Mouse (Mus musculus): ENCODE measurements at regions not wholly inside any gene's neighbourhood (a gene's known extent, or its start where the extent isn't known, plus 50 kb on each side); places are given as distances from the start of the nearest gene placed in this dataset.

- DNase-seq: no peak
Observed at GRCm38 (mm10) chr2:61221157-61221556, 258.2 kb upstream of the Rbms1 start.

- DNase-seq: no peak
Observed at GRCm38 (mm10) chr2:61213951-61214350, 251.0 kb upstream of the Rbms1 start.

GRCm38 (mm10) chr2:61201387-61201786 is 238.4 kb upstream of the Rbms1 start:
- no peak for DNase-seq

- no peak for DNase-seq
Observed at GRCm38 (mm10) chr2:61193976-61194375, 231.0 kb upstream of the Rbms1 start.

GRCm38 (mm10) chr2:61182424-61182979 is 219.5 kb upstream of the Rbms1 start:
- DNase-seq: no peak

- no peak for DNase-seq
Observed at GRCm38 (mm10) chr2:61177801-61178200, 214.8 kb upstream of the Rbms1 start.

- no peak for DNase-seq
Observed at GRCm38 (mm10) chr2:61176807-61177206, 213.8 kb upstream of the Rbms1 start.

- DNase-seq: no peak
Observed at GRCm38 (mm10) chr2:61173581-61173980, 210.6 kb upstream of the Rbms1 start.

- DNase-seq: no peak
Observed at GRCm38 (mm10) chr2:61161336-61161735, 198.3 kb upstream of the Rbms1 start.

- DNase-seq: no peak
Observed at GRCm38 (mm10) chr2:61159761-61160160, 196.8 kb upstream of the Rbms1 start.

- peak; percentile 4 for DNase-seq
Observed at GRCm38 (mm10) chr2:61138998-61139631, 176.1 kb upstream of the Rbms1 start.

GRCm38 (mm10) chr2:61138625-61138997 is 175.6 kb upstream of the Rbms1 start:
- DNase-seq: no peak

- no peak for DNase-seq
Observed at GRCm38 (mm10) chr2:61137378-61137777, 174.4 kb upstream of the Rbms1 start.

- no peak for DNase-seq
Observed at GRCm38 (mm10) chr2:61136926-61137325, 173.9 kb upstream of the Rbms1 start.

GRCm38 (mm10) chr2:61123046-61123806 is 160.2 kb upstream of the Rbms1 start:
- DNase-seq: no peak

GRCm38 (mm10) chr2:61121281-61121680 is 158.3 kb upstream of the Rbms1 start:
- no peak for DNase-seq

GRCm38 (mm10) chr2:61114620-61115019 is 151.6 kb upstream of the Rbms1 start:
- DNase-seq: no peak

GRCm38 (mm10) chr2:61113916-61114315 is 150.9 kb upstream of the Rbms1 start:
- no peak for DNase-seq

GRCm38 (mm10) chr2:61110591-61110990 is 147.6 kb upstream of the Rbms1 start:
- DNase-seq: no peak

GRCm38 (mm10) chr2:61109564-61109963 is 146.6 kb upstream of the Rbms1 start:
- DNase-seq: no peak

- no peak for DNase-seq
Observed at GRCm38 (mm10) chr2:61105169-61105568, 142.2 kb upstream of the Rbms1 start.

- DNase-seq: no peak
Observed at GRCm38 (mm10) chr2:61100854-61101253, 137.9 kb upstream of the Rbms1 start.

- DNase-seq: no peak
Observed at GRCm38 (mm10) chr2:61088501-61088900, 125.5 kb upstream of the Rbms1 start.

- DNase-seq: no peak
Observed at GRCm38 (mm10) chr2:61084835-61085234, 121.8 kb upstream of the Rbms1 start.

All from right cerebral cortex, postnatal 14 days (tissue).